Mouse (Mus musculus): ENCODE measurements around the gene Mllt3.
"Not testable (repeated sequence)": the region's sequence is repeated elsewhere in the genome, so short reads cannot be mapped to it uniquely, and the experiment has no call there.

Gene Mllt3

GRCm38 (mm10) chr4:88012774-88013173 lies 20.4 kb downstream of the Mllt3 start:
- no peak for DNase-seq (ENCODE audit: low read depth, low spot score)

- DNase-seq (ENCODE audit: low read depth, low spot score) = no peak
These were observed 21.1 kb downstream of the Mllt3 start for GRCm38 (mm10) chr4:88011870-88012572.

DNA sequence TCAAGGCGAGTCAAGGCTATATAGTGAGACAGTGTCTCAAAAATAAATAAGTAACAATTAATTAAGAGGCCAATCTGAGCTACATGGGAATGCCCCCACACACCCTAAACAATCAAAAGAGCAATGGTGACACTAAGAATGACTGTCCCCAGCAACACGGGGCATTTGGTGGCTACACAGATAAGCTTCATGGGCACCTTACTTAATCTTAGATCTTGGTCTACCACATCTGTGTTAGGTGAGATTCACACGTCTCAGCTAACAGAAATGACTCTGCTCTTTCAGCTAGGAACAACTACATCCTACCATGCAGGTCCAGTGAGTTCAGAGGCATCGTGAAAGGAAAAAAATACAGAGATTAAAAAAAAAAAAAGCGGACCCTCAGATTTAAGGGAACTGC lies 22.7 kb downstream of the Mllt3 start:
- DNase-seq (ENCODE audit: low read depth, low spot score) = no peak

DNA sequence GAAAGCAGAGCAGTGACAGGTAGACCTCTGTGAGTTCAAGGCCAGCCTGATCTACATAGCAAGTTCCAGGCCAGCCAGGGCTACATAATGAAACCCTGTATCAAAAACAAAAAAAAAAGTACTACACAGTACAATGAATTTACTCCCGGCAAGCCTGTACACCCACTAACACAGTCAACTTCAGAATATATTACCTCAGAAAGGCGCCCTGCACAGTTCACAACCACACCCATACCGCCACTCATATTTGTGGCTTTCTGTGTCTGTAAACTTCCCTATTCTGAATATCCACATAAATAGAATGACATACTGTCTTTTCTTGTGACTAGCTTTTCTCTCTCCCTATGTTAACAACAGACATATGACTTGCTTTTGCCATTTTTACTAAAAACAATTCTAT lies 27.4 kb downstream of the Mllt3 start:
- DNase-seq (ENCODE audit: low read depth, low spot score) = peak; percentile 47

GRCm38 (mm10) chr4:88003159-88003948 lies 29.8 kb downstream of the Mllt3 start:
- peak; percentile 63 for DNase-seq (ENCODE audit: low read depth, low spot score)

DNA sequence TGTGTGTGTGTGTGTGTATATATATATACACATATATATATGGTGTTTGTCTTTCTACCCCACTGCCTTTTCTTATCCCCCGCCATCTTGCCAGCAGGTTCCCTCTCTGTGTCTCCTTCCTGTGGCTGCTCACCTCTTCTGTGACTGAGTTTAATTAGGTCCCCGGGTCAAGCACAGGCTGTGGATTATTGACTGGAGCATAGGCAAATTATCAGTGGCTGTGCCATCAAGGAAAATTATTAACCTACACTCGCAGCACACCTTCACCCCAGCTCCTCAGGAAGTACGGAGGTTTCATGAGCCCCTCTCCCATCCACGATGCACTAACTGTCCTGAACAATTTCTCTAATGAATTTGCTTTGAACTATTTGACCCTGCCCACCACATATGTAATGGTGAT lies 41.5 kb downstream of the Mllt3 start:
- no peak for DNase-seq (ENCODE audit: low read depth, low spot score)

DNA sequence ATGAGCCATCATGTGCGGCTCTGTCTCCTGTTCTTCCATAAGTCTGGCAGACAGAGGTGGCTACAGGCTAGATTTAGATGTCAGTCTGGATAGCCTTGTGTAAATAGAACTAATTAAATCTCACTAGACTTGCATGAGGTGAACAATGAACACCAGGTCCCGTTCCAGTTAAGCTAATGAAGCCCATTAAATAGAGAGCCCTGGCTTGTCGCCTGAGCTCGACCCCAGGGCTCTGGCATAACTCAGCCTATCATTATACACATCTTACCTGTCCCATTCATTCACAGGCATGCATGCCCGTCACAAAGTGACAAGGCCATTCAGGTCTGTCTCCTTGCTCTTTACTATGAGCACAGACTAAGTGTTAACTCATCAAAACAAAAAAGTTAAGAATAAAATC lies 42.2 kb downstream of the Mllt3 start:
- no peak for DNase-seq (ENCODE audit: low read depth, low spot score)

DNA sequence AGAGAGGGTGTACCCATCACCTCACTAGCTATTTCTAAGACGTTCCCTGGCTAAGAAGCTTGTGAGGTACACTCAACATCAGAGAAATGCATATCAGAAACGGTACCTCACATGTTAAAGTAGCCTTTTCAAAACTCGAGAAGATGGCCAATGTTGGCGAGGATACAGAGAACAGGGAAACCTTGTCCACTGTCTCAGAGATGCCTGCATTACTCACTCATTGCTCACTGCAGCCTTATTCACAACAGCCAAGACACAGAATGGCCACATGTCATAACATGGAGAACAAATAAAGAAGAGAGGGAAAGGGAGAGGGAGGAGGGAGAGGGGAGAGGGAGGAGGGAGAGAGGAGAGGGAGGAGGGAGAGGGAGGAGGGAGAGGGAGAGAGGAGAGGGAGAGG lies 47.9 kb downstream of the Mllt3 start:
- DNase-seq (ENCODE audit: low read depth, low spot score) = no peak

DNA sequence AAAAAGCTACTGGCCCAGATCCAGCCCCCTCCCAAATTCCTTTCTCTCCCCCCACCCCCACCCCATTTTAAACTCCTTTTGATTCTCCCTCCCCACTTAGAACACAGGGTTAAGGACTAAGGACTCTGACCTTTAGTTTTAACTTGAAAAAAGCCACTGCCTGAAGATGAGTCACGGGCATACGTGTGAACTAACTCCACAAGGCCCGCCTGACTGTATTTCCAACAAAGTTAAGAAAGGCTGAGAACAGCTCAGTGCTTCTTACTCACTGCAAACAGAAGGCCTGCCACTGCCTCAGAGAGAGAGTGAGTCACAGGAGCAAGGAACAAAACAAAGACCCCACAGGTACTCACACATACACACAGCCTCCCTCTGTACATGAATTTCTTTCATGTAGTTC lies 48.6 kb downstream of the Mllt3 start:
- peak; percentile 70 for DNase-seq (ENCODE audit: low read depth, low spot score)

DNA sequence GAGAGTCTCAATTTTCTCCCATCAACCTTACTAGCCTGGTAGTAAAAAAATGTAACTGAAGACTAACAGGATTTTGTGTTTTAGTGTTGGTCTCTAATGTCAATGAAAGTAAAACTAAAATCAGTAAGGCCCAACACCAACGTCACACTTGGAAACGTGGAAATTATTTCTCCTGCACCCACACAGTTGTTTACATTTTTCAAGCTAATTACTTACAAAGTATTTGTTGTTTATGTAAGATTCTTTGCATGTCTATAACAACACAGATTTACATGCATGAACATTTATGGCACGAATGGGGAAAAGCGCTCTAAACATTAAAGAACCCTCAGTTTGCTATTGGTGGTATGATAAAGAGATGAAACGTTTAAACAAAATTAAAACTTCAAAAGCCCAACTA lies 49.1 kb downstream of the Mllt3 start:
- DNase-seq (ENCODE audit: low read depth, low spot score) = peak; percentile 53

GRCm38 (mm10) chr4:87982578-87982977 lies 50.6 kb downstream of the Mllt3 start:
- peak; percentile 32 for DNase-seq (ENCODE audit: low read depth, low spot score)

DNA sequence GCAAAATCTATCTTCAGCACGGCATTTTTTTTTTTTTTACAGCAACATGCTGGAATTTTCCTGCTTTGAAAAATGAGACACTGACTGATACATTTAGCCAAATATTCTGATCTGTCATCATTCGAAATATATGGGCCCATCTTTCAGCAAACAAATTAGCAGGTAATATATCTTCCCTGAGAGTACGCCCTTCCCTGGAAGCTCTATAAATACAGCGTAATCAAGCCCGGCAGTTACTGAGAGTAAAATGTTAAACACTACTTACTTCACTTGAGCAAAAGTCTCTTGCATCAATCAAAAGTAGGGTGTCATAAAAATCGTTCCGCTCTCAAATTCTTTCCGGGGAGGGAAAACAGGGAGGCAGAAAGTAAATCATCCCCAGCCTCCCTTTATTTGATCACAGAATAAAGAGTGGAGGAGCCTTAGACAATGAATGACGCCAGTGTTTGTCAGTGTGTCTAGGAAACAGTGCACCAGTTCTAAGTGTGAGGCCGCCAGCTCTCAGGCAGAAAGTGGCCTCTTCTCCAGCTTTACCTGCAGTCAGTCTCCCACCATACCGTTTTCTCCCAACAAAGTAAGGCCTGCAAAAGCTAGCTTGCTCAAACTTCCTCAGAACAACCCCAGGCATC lies 55.2 kb downstream of the Mllt3 start:
- DNase-seq (ENCODE audit: low read depth, low spot score) = no peak

DNA sequence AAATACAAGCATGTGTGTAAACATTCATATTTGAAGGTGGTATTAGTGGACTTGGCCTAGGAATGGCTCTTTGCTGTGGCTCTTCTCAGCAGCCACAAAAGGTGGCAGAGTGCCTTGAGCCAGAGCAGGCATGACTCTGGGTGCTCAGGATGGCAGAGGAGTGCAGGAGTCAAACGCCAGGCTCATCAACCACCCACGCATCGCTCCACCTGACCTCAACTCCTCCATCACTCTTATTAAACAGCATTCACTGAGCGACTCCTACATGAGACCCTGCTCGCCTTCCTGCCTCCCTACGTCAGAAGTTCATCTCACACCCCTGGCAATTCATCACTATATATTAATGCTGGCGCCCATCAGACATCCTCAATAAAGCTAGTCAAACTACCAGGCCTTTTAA lies 67.3 kb downstream of the Mllt3 start:
- no peak for DNase-seq (ENCODE audit: low read depth, low spot score)

GRCm38 (mm10) chr4:87964890-87965289 lies 68.3 kb downstream of the Mllt3 start:
- DNase-seq (ENCODE audit: low read depth, low spot score) = not testable (repeated sequence)

DNA sequence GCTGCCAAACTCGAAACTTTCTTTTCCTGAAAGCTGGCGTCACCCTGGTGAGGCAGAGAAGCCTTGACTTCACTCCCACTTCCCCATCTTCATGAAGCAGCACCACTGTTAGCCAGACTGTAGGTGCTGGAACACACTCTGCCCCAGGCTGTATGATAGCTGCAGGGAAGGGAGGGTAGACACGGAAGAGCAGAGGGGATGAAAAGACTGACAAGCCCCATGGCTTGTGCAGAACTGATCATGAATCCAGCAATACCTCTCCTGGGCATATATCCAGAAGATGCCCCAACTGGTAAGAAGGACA lies 69.4 kb downstream of the Mllt3 start:
- DNase-seq (ENCODE audit: low read depth, low spot score) = no peak

GRCm38 (mm10) chr4:87963055-87963772 lies 70.0 kb downstream of the Mllt3 start:
- DNase-seq (ENCODE audit: low read depth, low spot score) = no peak

- DNase-seq (ENCODE audit: low read depth, low spot score) = no peak
These were observed 71.3 kb downstream of the Mllt3 start for GRCm38 (mm10) chr4:87961872-87962271.

GRCm38 (mm10) chr4:87957852-87958251 lies 75.3 kb downstream of the Mllt3 start:
- DNase-seq (ENCODE audit: low read depth, low spot score) = no peak

DNA sequence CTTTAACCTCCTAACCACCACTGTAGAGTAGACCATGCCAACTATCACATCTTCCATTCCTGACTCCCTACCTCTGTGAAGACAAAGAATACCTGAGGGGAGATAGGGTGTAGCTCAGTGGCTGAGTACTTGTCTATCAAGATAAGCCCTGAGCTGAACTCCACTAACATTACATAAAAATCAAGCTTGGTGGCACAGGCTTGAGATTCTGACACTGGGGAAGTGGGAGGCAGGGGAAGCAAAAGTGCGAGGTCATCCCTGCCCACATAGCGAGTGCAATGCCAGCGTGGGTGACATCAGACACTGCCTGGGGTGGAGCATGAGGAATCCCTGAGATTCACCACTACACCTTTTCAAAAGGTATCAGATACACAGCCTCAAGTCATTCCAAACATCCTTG lies 76.0 kb downstream of the Mllt3 start:
- DNase-seq (ENCODE audit: low read depth, low spot score) = no peak

GRCm38 (mm10) chr4:87955132-87955531 lies 78.0 kb downstream of the Mllt3 start:
- DNase-seq (ENCODE audit: low read depth, low spot score) = no peak

GRCm38 (mm10) chr4:87954421-87955083 lies 78.6 kb downstream of the Mllt3 start:
- no peak for DNase-seq (ENCODE audit: low read depth, low spot score)

DNA sequence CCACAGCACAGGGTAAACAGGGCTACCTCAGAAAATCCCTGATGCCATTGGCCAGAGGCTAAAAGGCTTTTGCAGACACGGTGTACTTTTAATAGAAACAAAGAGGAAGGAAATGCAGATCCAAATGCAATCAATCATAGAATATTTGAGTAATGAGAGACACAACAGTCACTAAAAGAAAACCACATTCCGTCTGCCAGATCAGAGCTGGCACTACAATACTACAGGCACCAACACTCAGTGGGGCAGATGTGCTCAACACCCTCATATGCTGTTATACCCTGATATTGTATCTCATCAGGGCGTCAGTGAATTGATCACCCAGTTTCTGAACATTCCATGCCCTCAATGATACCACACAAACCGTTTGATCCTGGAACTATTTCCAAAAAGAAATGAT lies 79.4 kb downstream of the Mllt3 start:
- DNase-seq (ENCODE audit: low read depth, low spot score) = no peak

All from CD4-positive, CD25-positive, alpha-beta regulatory T cell, adult 2 months (primary cell).